Mouse (Mus musculus) stomach, postnatal 0 days (tissue): ENCODE measurements around the gene Il1rapl2.

Experiments used
- CTCF ChIP-seq: IDR thresholded peaks from 2 replicates; pipeline ENCODE4 v1.5.1; 2016; ENCODE audit warnings: antibody characterized with exemption, low read depth, mild to moderate bottlenecking, moderate library complexity
- EP300 ChIP-seq: optimal IDR thresholded peaks from 2 replicates; pipeline ENCODE3; 2016; ENCODE audit warnings: antibody characterized with exemption

DNA sequence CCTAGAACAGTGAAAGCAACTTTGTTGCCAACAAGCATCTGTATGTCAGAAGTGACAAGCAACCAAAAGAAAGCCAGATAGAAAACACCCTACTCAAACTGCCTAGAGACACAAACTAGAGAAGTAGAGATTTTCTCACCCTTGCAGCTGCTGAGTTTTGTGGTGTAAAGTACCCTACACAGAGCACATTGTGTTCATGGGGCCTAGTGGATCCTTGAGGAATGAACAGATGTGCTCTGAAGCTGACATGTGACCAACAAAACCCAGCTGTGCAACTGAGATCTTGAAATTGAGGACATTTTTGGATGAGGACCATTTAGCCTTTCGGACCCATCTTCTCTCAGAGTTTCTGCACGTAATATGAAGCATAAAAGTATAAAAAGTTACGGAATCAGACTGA lies 1268.0 kb downstream of the Il1rapl2 start:
- TF ChIP-seq CTCF: no peak
- TF ChIP-seq EP300: no peak
